Mouse (Mus musculus) spleen, postnatal 14 days (tissue): ENCODE measurements around the gene Nabp1.
"Not testable (repeated sequence)": the region's sequence is repeated elsewhere in the genome, so short reads cannot be mapped to it uniquely, and the experiment has no call there.

Experiments used
- DNase-seq, 2 experiments: peaks; one replicate each; pipeline ENCODE4 v3.0.0; 2021 to 2022; ENCODE audit warnings: low spot score in 2 of 2

Nabp1 gene

GRCm38 (mm10) chr1:51486291-51486690, 8.1 kb upstream of the Nabp1 start:
- no peak for DNase-seq

- peak in 1 of 2 experiments; percentile 31 for DNase-seq
Observed at GRCm38 (mm10) chr1:51480386-51480785, 2.2 kb upstream of the Nabp1 start.

- no peak for DNase-seq
Observed at GRCm38 (mm10) chr1:51479691-51480090, 1.5 kb upstream of the Nabp1 start.

- DNase-seq: no peak
Observed at GRCm38 (mm10) chr1:51479027-51479329, 753 bp upstream of the Nabp1 start.

GRCm38 (mm10) chr1:51477656-51478081, 556 bp downstream of the Nabp1 start:
- peak; percentile 21 to 33 for DNase-seq

- DNase-seq: no peak
Observed at GRCm38 (mm10) chr1:51476405-51476804, 1.8 kb downstream of the Nabp1 start.

GRCm38 (mm10) chr1:51468077-51468476, 10.1 kb downstream of the Nabp1 start:
- no peak for DNase-seq

GRCm38 (mm10) chr1:51467181-51467580, 11.0 kb downstream of the Nabp1 start:
- no peak for DNase-seq

GRCm38 (mm10) chr1:51466385-51466784, 11.8 kb downstream of the Nabp1 start:
- no peak for DNase-seq

- DNase-seq: no peak
Observed at GRCm38 (mm10) chr1:51465285-51465684, 12.9 kb downstream of the Nabp1 start.

- DNase-seq: no peak
Observed at GRCm38 (mm10) chr1:51463038-51463437, 15.2 kb downstream of the Nabp1 start.

GRCm38 (mm10) chr1:51458731-51459450, 19.3 kb downstream of the Nabp1 start:
- peak in 1 of 2 experiments; percentile 31 for DNase-seq

- DNase-seq: no peak
Observed at GRCm38 (mm10) chr1:51458089-51458488, 20.1 kb downstream of the Nabp1 start.

- DNase-seq: no peak
Observed at GRCm38 (mm10) chr1:51457249-51457648, 21.0 kb downstream of the Nabp1 start.

GRCm38 (mm10) chr1:51448789-51449188, 29.4 kb downstream of the Nabp1 start:
- no peak for DNase-seq

- no peak for DNase-seq
Observed at GRCm38 (mm10) chr1:51445854-51446460, 32.3 kb downstream of the Nabp1 start.

GRCm38 (mm10) chr1:51445161-51445853, 32.9 kb downstream of the Nabp1 start:
- no peak for DNase-seq

GRCm38 (mm10) chr1:51429775-51430174, 48.5 kb downstream of the Nabp1 start:
- no peak for DNase-seq

GRCm38 (mm10) chr1:51426298-51426697, 51.9 kb downstream of the Nabp1 start:
- DNase-seq: no peak

- not testable (repeated sequence) for DNase-seq
Observed at GRCm38 (mm10) chr1:51421029-51421428, 57.2 kb downstream of the Nabp1 start.

- no peak for DNase-seq
Observed at GRCm38 (mm10) chr1:51418753-51419152, 59.5 kb downstream of the Nabp1 start.
